Mouse (Mus musculus): ENCODE data around the gene Rnpc3.
"Not testable (repeated sequence)": the region's sequence is repeated elsewhere in the genome, so short reads cannot be mapped to it uniquely, and the experiment has no call there.

Rnpc3 gene

GRCm38 (mm10) chr3:113629606-113630359, at the start of gene Rnpc3:
Rnpc3 (minus strand) TSS chr3:113630149.
- DNase-seq, result peak; percentile 98 to 99

GRCm38 (mm10) chr3:113656940-113657339, 27.0 kb upstream of the Rnpc3 start:
- DNase-seq, result peak; percentile 28 to 38

- DNase-seq, result no peak
Observed at GRCm38 (mm10) chr3:113654335-113654734, 24.4 kb upstream of the Rnpc3 start.

- DNase-seq, result not testable (repeated sequence)
Observed at GRCm38 (mm10) chr3:113651386-113651785, 21.4 kb upstream of the Rnpc3 start.

- no peak for DNase-seq
Observed at GRCm38 (mm10) chr3:113639545-113639944, 9.6 kb upstream of the Rnpc3 start.

GRCm38 (mm10) chr3:113634220-113634619, 4.3 kb upstream of the Rnpc3 start:
- DNase-seq, result no peak

- no peak for DNase-seq
Observed at GRCm38 (mm10) chr3:113631611-113632010, 1.7 kb upstream of the Rnpc3 start.

- no peak for DNase-seq
Observed at GRCm38 (mm10) chr3:113630564-113630963, 615 bp upstream of the Rnpc3 start.

GRCm38 (mm10) chr3:113606599-113606998, 23.4 kb downstream of the Rnpc3 start, which contains the start of gene Amy1:
Amy1 (minus strand) TSS chr3:113606699.
- no peak for DNase-seq

GRCm38 (mm10) chr3:113590844-113591243, 39.1 kb downstream of the Rnpc3 start:
- no peak for DNase-seq

- DNase-seq, result no peak
Observed at GRCm38 (mm10) chr3:113574578-113574977, 55.4 kb downstream of the Rnpc3 start.

- DNase-seq, result no peak
Observed at GRCm38 (mm10) chr3:113574138-113574537, 55.8 kb downstream of the Rnpc3 start.

- DNase-seq, result no peak
Observed at GRCm38 (mm10) chr3:113572158-113572557, 57.8 kb downstream of the Rnpc3 start.
